Mouse (Mus musculus) lung, adult 2 months (tissue): ENCODE measurements around the gene Abcc10.

Source experiments
- CTCF ChIP-seq: fragments of 200-500 bp; IDR thresholded peaks from 2 replicates; pipeline ENCODE4 v1.5.1; 2011; ENCODE audit warnings: mild to moderate bottlenecking, low read length, control low read depth; ENCODE audit not compliant: insufficient read depth
- POLR2A ChIP-seq: fragments of 200-500 bp; IDR thresholded peaks from 2 replicates; pipeline ENCODE4 v1.6.1; 2011; ENCODE audit warnings: low read depth, mild to moderate bottlenecking, control low read depth, low read length, borderline replicate concordance; ENCODE audit errors: extremely low read depth

DNA sequence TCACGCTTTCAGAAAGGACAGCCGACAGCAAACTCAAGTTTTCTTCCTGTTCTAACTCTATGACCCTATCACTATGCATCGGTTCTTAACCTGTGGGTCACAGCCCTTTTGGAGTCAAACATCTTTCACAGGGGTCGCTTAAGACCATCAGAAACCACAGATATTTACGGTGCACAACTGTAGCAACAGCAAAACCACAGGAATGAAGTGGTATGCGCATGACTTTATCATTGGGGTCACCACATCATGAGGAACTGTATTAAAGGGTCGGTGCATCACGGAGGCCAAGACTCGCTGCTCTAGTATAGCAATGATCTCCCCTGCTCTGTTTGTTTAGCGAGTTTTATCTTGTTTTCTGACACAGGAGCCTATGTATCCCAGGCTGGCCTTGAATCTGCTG, 12.3 kb downstream of the Abcc10 start:
- TF ChIP-seq CTCF (no peak), POLR2A (no peak)
